Mouse (Mus musculus) E14TG2a.4 (cell line): ENCODE measurements around the gene Mcpt4.

Experiments
- CTCF ChIP-seq: conservative IDR thresholded peaks from 2 replicates; pipeline ENCODE4 v1.5.1; 2014; ENCODE audit warnings: low read length
- NANOG ChIP-seq: IDR thresholded peaks from 2 replicates; pipeline ENCODE4 v1.6.1; 2014; ENCODE audit warnings: borderline replicate concordance, low read length, mixed read lengths
- POU5F1 ChIP-seq: IDR thresholded peaks from 2 replicates; pipeline ENCODE4 v1.6.1; 2014; ENCODE audit warnings: low read length, borderline replicate concordance

GRCm38 (mm10) chr14:56102386-56102785 is 40.3 kb upstream of the Mcpt4 start, which contains the start of gene Ctsg:
- no peak for TF ChIP-seq CTCF
- TF ChIP-seq POU5F1 = no peak
- no peak for TF ChIP-seq NANOG
